Mouse (Mus musculus) erythroblast, embryonic 14.5 days (primary cell): ENCODE measurements around the gene Atp6v1e2.

Experiments used
- GATA1 ChIP-seq: IDR thresholded peaks from 2 replicates; pipeline ENCODE4 v1.6.1; 2012; ENCODE audit warnings: low read length, inconsistent platforms, mixed read lengths
- TAL1 ChIP-seq: IDR thresholded peaks from 3 replicates; pipeline ENCODE4 v1.6.1; 2012; ENCODE audit warnings: low read length, inconsistent platforms, mixed read lengths

GRCm38 (mm10) chr17:86926836-86927235 lies 20.9 kb downstream of the Atp6v1e2 start:
- TF ChIP-seq TAL1 (no peak), GATA1 (no peak)
